Mouse (Mus musculus): ENCODE results near the gene Egfl6. TPM values are rescaled to one million over a fixed set of nuclear protein-coding genes. Genes with fewer than 3 reads are reported as not detected.

Gene Egfl6
- polyA plus RNA-seq, 1 experiment from 2014 or later = 8.6 TPM

GRCm38 (mm10) chrX:166477393-166477792 lies 108.1 kb downstream of the Egfl6 start:
- DNase-seq (ENCODE audit: low spot score) = no peak
- no peak overlapping the region for H3K4me3 ChIP-seq (ENCODE audit: low read depth, low read length)
- H3K4me2 ChIP-seq (ENCODE audit: low read depth) = no peak overlapping the region
- H3K9me3 ChIP-seq (ENCODE audit: control insufficient read depth, low read length) = no peaks in the 10 kb centered on the region
- H3K27me3 ChIP-seq (ENCODE audit: control insufficient read depth, insufficient read depth, low read length) = no peaks in the 10 kb centered on the region
- ATAC-seq (ENCODE audit: insufficient read depth, low FRiP score, low TSS enrichment) = no peak
- WGBS = 79% methylated on average over 6 of the region's 6 CpGs
- H3K9ac ChIP-seq (ENCODE audit: low read length) = no peak overlapping the region
- no peaks in the 10 kb centered on the region for H3K36me3 ChIP-seq (ENCODE audit: control insufficient read depth, insufficient read depth, low read length)
- no peak overlapping the region for H3K27ac ChIP-seq (ENCODE audit: low read depth, low read length)
- no peaks in the 10 kb centered on the region for H3K4me1 ChIP-seq (ENCODE audit: control insufficient read depth, insufficient read depth, low read length)

Other genes with a start within 250 kb of the Egfl6 start
- gene Trappc2, start 145.1 kb downstream of the Egfl6 start, polyA plus RNA-seq (2014; fragmentation: Nextera tagmentation; extraction: Ambion mirVana) = 37.4 and 46.7 TPM in 2 replicates
- 9.2 and 9.8 TPM in 2 replicates for gene Ofd1, start 145.0 kb downstream of the Egfl6 start, polyA plus RNA-seq (2014; fragmentation: Nextera tagmentation; extraction: Ambion mirVana)
- gene Rab9, start 105.9 kb downstream of the Egfl6 start, polyA plus RNA-seq (2014; fragmentation: Nextera tagmentation; extraction: Ambion mirVana) = 48.1 and 52.7 TPM in 2 replicates
- gene Tceanc, start 67.2 kb downstream of the Egfl6 start, polyA plus RNA-seq (2014; fragmentation: Nextera tagmentation; extraction: Ambion mirVana) = 11.1 and 11.7 TPM in 2 replicates

Data from neural tube, embryonic 11.5 days (tissue).